8 mouse cellular contexts compared by ENCODE assay signal in genomic region chr17:6746452-6747231, GRCm38 (mm10). TPM values are rescaled to one million over a fixed set of nuclear protein-coding genes. Genes with fewer than 3 reads are reported as not detected.
DNase-seq lines count a peak whose midpoint lies in the region; ATAC-seq and TF ChIP-seq lines count a peak whose summit lies in the region.

No protein-coding gene starts in this region.

- peaks cover 100% of the 10 kb centered on the region for H3K9me3 ChIP-seq in E14TG2a.4 (ENCODE audit: low read length)

- no peaks in the 10 kb centered on the region for H3K4me1 ChIP-seq in E14TG2a.4 (replicated peaks; ENCODE audit: low read depth, low read length)

- H3K4me3 ChIP-seq in E14TG2a.4 (replicated peaks; ENCODE audit: low read length), result peak overlapping the region; percentile 46; the same call in 1 of the 2 replicates
- no peak overlapping the region for H3K4me3 ChIP-seq in macrophage (ENCODE audit: inconsistent target)

- 9% methylated on average over 9 of the region's 9 CpGs for WGBS in macrophage (ENCODE audit: missing documents)

- peak; percentile 42 to 69; a peak in 2 of 4 replicates for ATAC-seq in hematopoietic stem cell, adult 5-6 weeks (replicated peaks in 1 of 2; ENCODE audit: insufficient read depth in 1 of 2, low FRiP score in 2 of 2, low TSS enrichment in 1 of 2, low read depth in 1 of 2, poor library complexity in 2 of 2, severe bottlenecking in 2 of 2)

- no peak for TF ChIP-seq CTCF in E14TG2a.4 (conservative IDR thresholded peaks at IDR 0.05; ENCODE audit: low read length)

- DNase-seq in adrenal gland, postnatal 14 days, result peak; percentile 42
- no peak for DNase-seq in adrenal gland, postnatal 25 days
- no peak for DNase-seq in frontal cortex, adult 2 months (ENCODE audit: extremely low spot score in 1 of 2, low spot score in 1 of 2)
- DNase-seq in embryo, embryonic 9.5 days (ENCODE audit: extremely low spot score), result no peak
- no peak for DNase-seq in thymus, postnatal 4 days

- no peaks in the 10 kb centered on the region for H3K27me3 ChIP-seq in E14TG2a.4 (ENCODE audit: insufficient read depth, low read length)

- H3K27ac ChIP-seq in macrophage, result peak overlapping the region; percentile 34

- no peaks in the 10 kb centered on the region for H3K79me2 ChIP-seq in macrophage (ENCODE audit: inconsistent target)

- H3K36me3 ChIP-seq in E14TG2a.4 (ENCODE audit: insufficient read depth, low read length) (peaks cover 100% of the 10 kb centered on the region), macrophage (ENCODE audit: inconsistent target) (peaks cover 7% of the 10 kb centered on the region; the same call in 1 of the 2 replicates)

RNA-seq across cellular contexts. Expression of gene Ezr, which starts 35.9 kb away (rescaled TPM):
- total RNA-seq in adrenal gland, postnatal 14 days (2021), result 23.6 and 30.5 TPM in 2 replicates
- total RNA-seq in adrenal gland, postnatal 25 days (2021), result 17.9 and 29.0 TPM in 2 replicates
- 130 and 159 TPM in 2 replicates for total RNA-seq in hematopoietic stem cell, adult 5-6 weeks (2017)
- total RNA-seq in macrophage (2018; cell fraction: chromatin; rRNA removed), result 100 to 1,000 TPM in 5 of 26 experiments, 10 to 100 TPM in 14, 1 to 10 TPM in 7; 7.9 to 281 (median 15.4) TPM
- total RNA-seq in macrophage (2018; cell fraction: cytosol; rRNA removed), result 100 to 1,000 TPM in 2 of 26 experiments, 10 to 100 TPM in 24; 17.0 to 184 (median 26.5) TPM
- 100 to 1,000 TPM in 4 of 26 experiments, 10 to 100 TPM in 22; 11.8 to 184 (median 20.8) TPM for total RNA-seq in macrophage (2018; cell fraction: nucleus; rRNA removed)
- 19.3 to 60.4 TPM (median 43.6 TPM) in 3 replicates for polyA plus RNA-seq in macrophage (2018)
- polyA plus RNA-seq in frontal cortex, adult 2 months (2012; rRNA removed), result 49.8 and 53.9 TPM in 2 replicates
